Mouse (Mus musculus): ENCODE results near the gene Med13. TPM values are rescaled to one million over a fixed set of nuclear protein-coding genes. Genes with fewer than 3 reads are reported as not detected.
A peak's percentile ranks its signal among the peaks of the same experiment; 100 is the strongest.

Med13 gene
- 19.1 and 19.4 TPM in 2 replicates for polyA plus RNA-seq (2012; rRNA removed)

DNA sequence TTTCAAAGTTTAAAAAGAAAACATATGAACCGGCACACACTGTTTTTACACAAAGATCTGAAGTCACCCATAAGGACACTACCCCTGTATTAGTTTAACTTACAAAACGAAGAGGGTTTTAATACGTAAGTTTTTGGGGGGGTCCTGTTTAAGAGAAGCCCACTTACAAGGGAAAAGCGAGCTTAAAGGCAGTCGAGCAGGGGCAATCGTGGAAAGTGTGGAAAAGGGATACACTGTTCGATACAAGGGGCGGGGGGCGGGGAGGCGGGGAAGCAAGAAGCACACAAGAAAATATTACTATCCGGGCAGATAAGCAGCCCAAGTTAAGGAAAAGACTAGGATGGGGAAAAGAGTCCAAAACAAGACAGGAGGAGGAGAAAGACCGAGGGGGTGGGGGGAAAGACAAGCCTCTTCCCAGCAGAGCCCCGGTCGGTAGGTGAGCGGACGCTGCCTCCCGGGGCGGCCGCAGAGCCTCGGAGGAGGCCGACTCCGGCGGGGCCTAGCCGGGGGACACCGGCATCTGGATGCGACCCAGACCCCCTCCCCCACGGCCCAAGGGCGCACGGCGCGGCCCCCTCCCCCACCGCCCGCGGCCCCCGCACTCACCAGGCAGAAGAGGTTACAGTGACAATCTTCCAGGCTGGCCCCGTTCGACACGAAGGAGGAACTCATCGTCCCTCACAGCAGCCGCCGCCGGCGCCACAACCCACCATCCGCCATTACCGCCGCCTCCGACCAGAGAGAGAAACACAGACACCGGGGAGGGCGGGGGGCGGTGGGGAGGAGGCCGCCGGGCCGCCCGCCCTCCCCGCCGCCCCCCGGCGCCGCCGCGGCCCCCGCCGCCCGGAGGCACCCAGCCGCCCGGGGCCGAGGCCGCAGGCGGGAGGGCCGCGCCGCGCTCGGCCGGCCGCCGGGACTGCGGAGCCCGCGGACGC is at the start of gene Med13:
Med13 (minus strand) TSS at position 749 of the 935 bp plus-strand sequence.
- Histone ChIP-seq H3K4me1 (ENCODE audit: control insufficient read depth, insufficient read depth, low read length) (peaks cover 19% of the 10 kb centered on the region; the same call in 1 of the 2 replicates), H3K27ac (ENCODE audit: insufficient read depth, low read depth, low read length) (peak within 1 kb of the TSS; percentile 96), H3K27me3 (replicated peaks; ENCODE audit: control insufficient read depth, insufficient read depth, low read length) (no peaks in the 10 kb centered on the region; the same call in 1 of the 2 replicates), H3K36me3 (ENCODE audit: control insufficient read depth, insufficient read depth, low read length) (peaks cover 2% of the 10 kb centered on the region; the same call in 1 of the 2 replicates), H3K4me3 (ENCODE audit: insufficient read depth, low read depth, low read length) (peak within 1 kb of the TSS; percentile 86)
- WGBS, result under 1% methylated on average over 80 of the region's 81 CpGs
- peak; percentile 53 for DNase-seq
- no peak for TF ChIP-seq CTCF (conservative IDR thresholded peaks at IDR 0.05; ENCODE audit: insufficient read depth, insufficient read length, low read depth, low read length)
- TF ChIP-seq POLR2A (IDR thresholded peaks at IDR 0.05; ENCODE audit: low read depth, low read length), result no peak

GRCm38 (mm10) chr11:86404590-86404989 is 47.2 kb upstream of the Med13 start:
- Histone ChIP-seq H3K36me3 (ENCODE audit: control insufficient read depth, insufficient read depth, low read length) (no peaks in the 10 kb centered on the region), H3K27me3 (replicated peaks; ENCODE audit: control insufficient read depth, insufficient read depth, low read length) (no peaks in the 10 kb centered on the region), H3K27ac (ENCODE audit: insufficient read depth, low read depth, low read length) (no peak overlapping the region), H3K4me1 (ENCODE audit: control insufficient read depth, insufficient read depth, low read length) (no peaks in the 10 kb centered on the region), H3K4me3 (ENCODE audit: insufficient read depth, low read depth, low read length) (no peak overlapping the region)
- WGBS, result 68% methylated on average over 4 of the region's 4 CpGs
- no peak for DNase-seq
- TF ChIP-seq POLR2A (IDR thresholded peaks at IDR 0.05; ENCODE audit: low read depth, low read length) (no peak), CTCF (conservative IDR thresholded peaks at IDR 0.05; ENCODE audit: insufficient read depth, insufficient read length, low read depth, low read length) (no peak)

DNA sequence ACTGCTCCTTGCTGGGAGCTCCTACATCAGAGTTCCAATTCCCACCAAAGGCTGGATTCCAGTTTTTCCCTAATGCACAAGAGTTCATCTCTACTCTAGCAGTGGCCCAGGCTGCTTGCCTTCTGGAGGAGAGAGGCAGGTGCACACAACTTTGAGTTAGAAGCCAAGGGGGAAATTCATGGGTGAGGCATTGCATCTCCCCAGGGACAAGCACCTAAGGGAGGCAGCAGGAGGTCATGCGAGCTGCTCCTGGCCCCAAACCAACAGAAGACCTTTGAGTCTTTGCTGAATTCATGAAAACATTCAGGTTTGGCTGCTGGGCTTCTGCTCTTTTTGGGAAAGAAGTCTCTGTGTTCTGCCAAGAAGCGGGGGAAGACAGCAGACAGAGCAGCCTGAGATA is 46.4 kb upstream of the Med13 start:
- no peaks in the 10 kb centered on the region for H3K27me3 ChIP-seq (replicated peaks; ENCODE audit: control insufficient read depth, insufficient read depth, low read length)
- TF ChIP-seq POLR2A (IDR thresholded peaks at IDR 0.05; ENCODE audit: low read depth, low read length), result no peak
- TF ChIP-seq CTCF (conservative IDR thresholded peaks at IDR 0.05; ENCODE audit: insufficient read depth, insufficient read length, low read depth, low read length), result no peak
- H3K36me3 ChIP-seq (ENCODE audit: control insufficient read depth, insufficient read depth, low read length), result no peaks in the 10 kb centered on the region
- no peaks in the 10 kb centered on the region for H3K4me1 ChIP-seq (ENCODE audit: control insufficient read depth, insufficient read depth, low read length)
- WGBS, result 88% methylated on average over 2 of the region's 2 CpGs
- no peak overlapping the region for H3K27ac ChIP-seq (ENCODE audit: insufficient read depth, low read depth, low read length)
- H3K4me3 ChIP-seq (ENCODE audit: insufficient read depth, low read depth, low read length), result no peak overlapping the region
- DNase-seq, result no peak

- TF ChIP-seq CTCF (conservative IDR thresholded peaks at IDR 0.05; ENCODE audit: insufficient read depth, insufficient read length, low read depth, low read length) (no peak), POLR2A (IDR thresholded peaks at IDR 0.05; ENCODE audit: low read depth, low read length) (no peak)
- Histone ChIP-seq H3K27ac (ENCODE audit: insufficient read depth, low read depth, low read length) (no peak overlapping the region), H3K4me1 (ENCODE audit: control insufficient read depth, insufficient read depth, low read length) (no peaks in the 10 kb centered on the region), H3K27me3 (replicated peaks; ENCODE audit: control insufficient read depth, insufficient read depth, low read length) (no peaks in the 10 kb centered on the region), H3K36me3 (ENCODE audit: control insufficient read depth, insufficient read depth, low read length) (no peaks in the 10 kb centered on the region), H3K4me3 (ENCODE audit: insufficient read depth, low read depth, low read length) (no peak overlapping the region)
- DNase-seq, result no peak
- WGBS, result 89% methylated on average over 9 of the region's 9 CpGs
These were observed 42.1 kb upstream of the Med13 start for GRCm38 (mm10) chr11:86399241-86400107.

GRCm38 (mm10) chr11:86396950-86397594 is 39.7 kb upstream of the Med13 start:
- WGBS, result 50% methylated on average over 5 of the region's 5 CpGs
- no peaks in the 10 kb centered on the region for H3K4me1 ChIP-seq (ENCODE audit: control insufficient read depth, insufficient read depth, low read length)
- no peak overlapping the region for H3K4me3 ChIP-seq (ENCODE audit: insufficient read depth, low read depth, low read length)
- TF ChIP-seq POLR2A (IDR thresholded peaks at IDR 0.05; ENCODE audit: low read depth, low read length), result no peak
- no peak for TF ChIP-seq CTCF (conservative IDR thresholded peaks at IDR 0.05; ENCODE audit: insufficient read depth, insufficient read length, low read depth, low read length)
- H3K36me3 ChIP-seq (ENCODE audit: control insufficient read depth, insufficient read depth, low read length), result no peaks in the 10 kb centered on the region
- H3K27me3 ChIP-seq (replicated peaks; ENCODE audit: control insufficient read depth, insufficient read depth, low read length), result no peaks in the 10 kb centered on the region
- DNase-seq, result peak; percentile 14
- H3K27ac ChIP-seq (ENCODE audit: insufficient read depth, low read depth, low read length), result no peak overlapping the region

GRCm38 (mm10) chr11:86396518-86396917 is 39.1 kb upstream of the Med13 start:
- H3K27me3 ChIP-seq (replicated peaks; ENCODE audit: control insufficient read depth, insufficient read depth, low read length), result no peaks in the 10 kb centered on the region
- TF ChIP-seq CTCF (conservative IDR thresholded peaks at IDR 0.05; ENCODE audit: insufficient read depth, insufficient read length, low read depth, low read length), result no peak
- no peak for TF ChIP-seq POLR2A (IDR thresholded peaks at IDR 0.05; ENCODE audit: low read depth, low read length)
- WGBS, result 74% methylated on average over 2 of the region's 2 CpGs
- H3K36me3 ChIP-seq (ENCODE audit: control insufficient read depth, insufficient read depth, low read length), result no peaks in the 10 kb centered on the region
- H3K4me1 ChIP-seq (ENCODE audit: control insufficient read depth, insufficient read depth, low read length), result no peaks in the 10 kb centered on the region
- no peak overlapping the region for H3K4me3 ChIP-seq (ENCODE audit: insufficient read depth, low read depth, low read length)
- no peak overlapping the region for H3K27ac ChIP-seq (ENCODE audit: insufficient read depth, low read depth, low read length)
- no peak for DNase-seq

Measured in kidney, adult 2 months (tissue).